Mouse (Mus musculus) telencephalon, adult 2 months (tissue): Measurements from ENCODE around the gene Vps13d.

Experiments
- DNase-seq: peaks from one replicate; pipeline ENCODE4 v3.0.0-alpha.2; 2011; ENCODE audit warnings: low read depth, low spot score

The Vps13d gene

DNA sequence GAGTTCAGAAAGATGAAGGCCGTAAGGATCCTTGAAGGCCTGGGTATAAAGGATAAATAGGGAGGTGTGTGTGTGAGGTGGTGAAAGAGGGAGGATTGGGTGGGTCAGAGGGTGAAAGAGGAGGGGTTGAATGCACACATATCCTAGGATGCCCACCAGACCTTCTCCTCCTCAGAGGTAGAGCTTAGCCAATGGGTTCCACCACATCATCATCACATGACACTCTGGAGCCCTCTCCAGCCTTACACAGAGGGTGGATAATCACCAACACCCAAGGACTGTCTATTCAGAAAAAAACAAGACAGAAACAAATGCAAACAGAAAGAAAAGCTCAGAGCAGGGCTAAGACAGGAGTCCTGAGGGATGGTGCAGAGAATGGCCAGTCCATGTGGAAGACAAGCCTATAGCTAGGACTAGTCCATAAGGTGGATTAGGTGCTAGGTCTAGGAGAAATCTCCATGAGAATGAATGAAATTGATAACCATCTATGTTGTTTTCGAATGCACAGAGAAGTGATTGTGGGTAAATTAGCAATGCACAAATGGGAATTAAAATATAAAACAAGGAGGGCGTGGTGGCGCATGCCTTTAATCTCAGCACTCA is 188.8 kb downstream of the Vps13d start:
- no peak for DNase-seq

DNA sequence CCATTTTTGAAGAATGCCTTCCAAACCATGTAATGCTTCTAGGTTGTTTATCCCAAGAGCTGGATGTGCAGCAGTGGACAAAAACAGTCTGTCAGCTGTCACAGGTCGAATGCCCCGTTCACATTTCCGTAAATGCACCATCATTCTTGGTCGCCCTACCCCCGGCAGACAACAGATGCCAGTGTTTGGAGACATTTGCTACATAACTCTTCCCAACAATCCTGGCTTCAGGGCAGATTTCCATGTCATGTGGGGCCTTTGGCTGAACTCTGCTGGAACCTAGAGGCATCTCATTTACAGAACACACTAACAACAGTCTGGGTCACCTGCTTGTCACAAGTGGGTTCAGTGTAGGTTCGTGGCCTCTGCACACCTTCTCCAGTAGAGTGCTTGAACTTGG is 190.6 kb downstream of the Vps13d start:
- DNase-seq: no peak

DNA sequence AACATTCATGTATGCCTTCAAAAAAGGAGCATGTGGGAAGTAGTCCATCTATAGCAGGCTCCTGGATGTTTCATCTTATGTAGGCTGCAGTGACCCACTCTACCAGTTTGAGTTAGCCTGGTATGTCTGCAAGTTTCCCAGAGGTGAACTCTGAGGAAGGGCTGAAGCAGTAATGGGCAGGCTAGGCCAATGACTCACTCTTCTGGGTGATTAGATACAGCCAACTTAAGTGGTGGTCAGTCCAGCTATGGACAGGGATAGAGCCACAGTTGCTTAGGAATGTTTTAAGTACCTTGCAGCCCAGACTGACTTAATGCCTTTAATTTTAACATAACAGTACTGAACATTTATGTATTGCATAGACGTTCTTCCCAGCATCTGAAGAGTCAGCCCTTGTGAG is 192.1 kb downstream of the Vps13d start:
- DNase-seq: no peak

DNA sequence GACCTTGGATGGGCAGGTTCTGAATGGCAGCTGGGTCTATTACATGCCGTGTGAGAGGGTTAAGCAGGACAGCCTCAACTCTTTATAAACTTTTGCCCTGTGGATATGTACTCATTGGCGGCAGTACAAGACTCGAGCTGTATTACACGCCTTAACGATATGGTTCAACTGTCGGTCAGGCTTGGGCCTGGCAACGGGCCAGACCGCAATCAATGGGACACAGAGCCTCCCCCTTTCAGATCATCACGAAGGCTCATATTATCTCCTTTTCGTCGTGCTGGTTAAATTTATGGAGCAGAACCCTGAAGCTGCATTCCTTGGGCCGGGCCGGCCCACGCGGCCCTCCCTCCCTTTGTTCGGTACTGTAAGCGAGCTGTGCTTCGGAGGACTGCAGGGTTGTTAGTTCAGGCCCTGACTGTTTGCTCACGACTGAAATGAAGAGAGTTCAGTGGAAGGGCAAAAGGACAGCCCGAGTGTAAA is 194.9 kb downstream of the Vps13d start:
- DNase-seq: no peak

DNA sequence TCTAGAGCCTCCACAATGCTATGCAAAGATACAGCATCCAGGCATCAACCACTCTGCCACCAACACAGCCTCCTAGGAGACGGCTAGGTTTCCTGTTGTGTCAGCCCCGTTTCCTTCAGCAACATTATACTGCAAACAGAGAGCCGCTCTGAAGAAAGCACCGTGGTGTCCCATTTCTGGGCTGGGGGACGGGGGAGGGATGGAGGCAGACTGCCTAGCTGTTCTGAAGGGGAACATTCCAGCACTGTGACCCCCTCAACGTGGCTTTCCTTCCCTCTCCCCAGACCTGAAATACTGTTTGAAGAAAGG is 195.3 kb downstream of the Vps13d start:
- DNase-seq: no peak

DNA sequence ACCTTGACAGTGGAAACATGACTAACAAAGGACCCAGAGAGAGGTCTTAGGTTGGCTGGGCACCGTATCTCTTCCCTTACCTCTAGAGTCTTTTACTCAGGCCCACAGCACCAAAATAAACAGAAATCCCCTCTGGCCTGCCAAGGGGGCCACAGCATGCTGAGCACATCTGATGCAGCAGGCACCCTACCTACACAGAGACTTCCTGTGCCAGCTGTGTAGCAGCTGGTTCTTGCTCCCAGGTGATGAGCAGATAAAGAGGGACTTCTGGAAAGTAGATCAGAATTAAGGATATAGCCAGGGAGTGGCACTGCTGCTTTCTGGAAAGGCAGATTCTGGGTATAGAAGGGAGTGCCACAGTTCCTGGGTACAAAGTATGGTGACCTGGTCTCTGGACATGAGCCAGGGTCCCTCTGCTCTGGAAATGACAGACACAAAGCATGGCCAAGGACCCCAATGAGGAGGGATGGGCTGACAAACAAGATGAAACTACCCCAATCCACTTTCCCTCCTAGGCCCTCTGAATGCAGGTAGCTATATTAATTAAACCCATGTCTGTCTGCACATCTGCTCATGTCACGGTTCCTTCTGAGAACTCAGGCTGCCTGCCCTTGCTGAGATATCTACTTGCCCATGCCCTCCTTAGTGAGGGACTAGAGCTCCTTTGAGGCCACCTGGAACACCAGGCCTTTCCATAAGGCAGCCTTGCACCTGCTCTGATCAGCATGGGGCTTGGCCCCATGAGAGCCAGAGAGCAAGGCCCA is 195.8 kb downstream of the Vps13d start:
- DNase-seq: no peak

DNA sequence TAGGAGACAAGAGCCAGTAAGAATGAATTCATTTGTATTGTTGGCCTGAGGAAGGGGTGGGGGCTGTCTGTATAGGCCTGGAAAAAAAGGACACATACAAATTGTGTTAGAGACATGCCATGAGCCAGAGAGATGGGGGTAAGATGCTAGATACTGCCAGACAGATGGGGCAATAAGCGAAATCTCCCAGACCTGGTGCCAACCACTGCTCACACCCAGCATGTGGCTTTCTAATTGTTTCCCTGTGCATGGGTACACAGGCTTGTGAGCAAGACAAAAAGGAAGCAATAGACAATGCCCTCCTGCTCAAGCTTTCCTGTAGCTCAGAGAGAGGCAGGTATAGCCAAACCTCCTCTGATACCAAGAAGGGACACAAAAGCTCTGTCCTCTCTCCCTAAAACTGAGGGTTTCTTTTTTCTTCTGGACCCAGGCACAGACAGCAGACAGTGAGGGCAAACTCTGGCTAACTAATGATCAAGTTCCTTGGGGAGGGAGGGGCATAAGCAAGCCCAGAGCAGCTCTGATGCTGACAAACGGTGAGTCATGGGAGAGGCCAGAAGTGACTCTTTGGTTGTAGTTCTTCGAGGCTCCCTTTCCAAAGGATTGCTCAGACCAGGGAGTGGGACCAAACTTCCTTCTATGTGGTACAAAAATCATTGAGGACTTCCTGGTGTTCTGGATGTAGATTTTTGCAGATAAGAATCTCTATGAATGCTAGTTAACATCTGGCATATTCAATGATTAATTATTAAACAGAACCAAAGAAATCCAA is 196.7 kb downstream of the Vps13d start:
- DNase-seq: no peak

DNA sequence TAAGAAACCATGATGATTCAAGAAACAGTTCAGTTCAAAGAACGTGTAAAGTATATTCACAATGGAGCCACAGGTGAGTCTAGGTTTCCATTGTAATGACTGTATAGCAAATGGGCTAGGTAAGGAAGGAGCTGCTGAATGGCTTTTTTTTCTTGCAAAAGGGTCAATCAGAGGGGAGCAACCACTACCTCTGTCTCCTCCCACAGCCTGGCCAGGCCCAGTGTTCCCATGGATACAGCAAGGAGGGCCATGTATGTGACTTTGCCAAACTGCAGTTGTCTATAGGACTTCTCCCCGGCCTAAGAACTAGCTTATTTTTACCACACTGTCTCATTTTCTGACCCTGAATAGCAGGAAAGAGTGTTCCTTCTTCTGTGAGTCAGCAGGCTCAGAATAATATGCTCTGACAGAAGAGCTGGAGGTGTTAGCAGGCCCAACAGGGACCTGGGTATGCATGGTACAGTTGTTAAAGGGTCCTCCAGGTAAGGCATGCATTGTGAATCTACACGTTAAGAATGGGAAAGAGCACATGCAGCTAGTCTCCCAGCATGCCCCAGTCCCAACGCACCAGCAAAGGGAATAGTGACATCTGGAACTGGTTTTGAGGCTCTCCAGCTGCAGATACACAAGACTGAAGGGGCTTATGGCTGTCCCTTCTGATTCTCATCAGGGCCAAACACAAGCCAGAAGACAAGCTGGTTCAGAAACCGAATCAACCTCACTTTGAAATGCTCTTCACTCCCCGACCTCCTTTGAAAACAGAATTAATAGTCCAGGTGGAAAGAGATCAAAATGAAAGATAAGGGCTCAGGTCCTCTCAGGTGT is 197.6 kb downstream of the Vps13d start:
- DNase-seq: no peak

DNA sequence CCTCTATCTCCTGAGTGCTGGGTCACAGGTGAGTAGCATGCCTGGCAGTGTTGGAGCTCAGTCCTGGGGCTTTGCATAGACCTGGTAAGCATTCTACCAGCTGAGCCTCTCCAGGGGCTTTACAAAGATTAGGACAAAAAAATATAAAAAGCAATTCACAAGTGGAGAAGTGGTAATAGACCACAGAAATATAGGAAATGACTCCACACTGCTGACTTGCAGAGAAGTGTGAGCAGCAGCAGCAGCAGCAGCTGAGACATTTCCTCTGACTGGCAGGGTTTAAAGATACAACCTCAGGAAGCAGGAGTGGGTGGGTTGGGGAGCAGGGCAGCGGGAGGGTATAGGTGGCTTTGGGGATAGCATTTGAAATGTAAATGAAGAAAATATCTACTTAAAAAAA is 199.0 kb downstream of the Vps13d start:
- DNase-seq: no peak

DNA sequence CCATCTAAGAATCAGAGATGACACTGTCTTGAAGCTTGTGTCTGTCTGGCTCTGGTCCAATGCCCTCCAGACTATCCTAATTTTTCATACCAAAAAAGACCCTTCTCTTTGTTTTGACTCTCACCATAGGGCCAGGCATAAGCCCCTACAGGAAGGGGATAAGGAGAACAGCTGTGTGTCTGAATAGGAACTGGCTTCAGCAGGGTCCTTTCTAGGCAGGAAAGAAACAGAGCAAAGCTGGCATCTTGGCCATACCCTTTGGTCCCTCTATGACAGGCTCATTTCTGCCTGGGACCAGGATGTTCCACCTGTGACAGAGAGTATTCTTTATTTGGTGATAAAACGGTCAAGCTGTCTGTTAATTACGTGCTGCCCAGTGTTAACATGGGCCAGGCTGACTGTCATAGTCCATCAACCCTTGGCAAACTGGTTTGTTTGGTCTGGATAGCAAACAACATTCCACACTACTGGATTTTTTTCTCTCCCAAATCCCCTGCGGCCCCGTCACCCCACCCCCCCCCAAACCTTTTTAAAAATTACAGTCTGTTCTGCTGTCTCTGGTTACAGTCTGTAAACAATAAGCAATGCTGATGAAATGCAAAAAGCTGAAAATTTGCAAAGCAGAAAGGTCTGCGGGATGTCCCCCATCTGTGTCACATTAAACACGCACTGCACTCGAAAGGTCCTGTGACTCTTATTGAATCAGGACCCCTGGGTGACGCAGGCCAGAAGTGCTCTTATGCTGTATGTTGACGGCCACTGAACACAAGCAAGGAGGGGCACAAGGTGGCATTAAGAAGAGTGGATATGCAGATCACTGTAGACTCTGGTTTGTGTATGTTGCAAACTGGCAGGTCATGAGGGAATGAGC is 201.5 kb downstream of the Vps13d start:
- no peak for DNase-seq

DNA sequence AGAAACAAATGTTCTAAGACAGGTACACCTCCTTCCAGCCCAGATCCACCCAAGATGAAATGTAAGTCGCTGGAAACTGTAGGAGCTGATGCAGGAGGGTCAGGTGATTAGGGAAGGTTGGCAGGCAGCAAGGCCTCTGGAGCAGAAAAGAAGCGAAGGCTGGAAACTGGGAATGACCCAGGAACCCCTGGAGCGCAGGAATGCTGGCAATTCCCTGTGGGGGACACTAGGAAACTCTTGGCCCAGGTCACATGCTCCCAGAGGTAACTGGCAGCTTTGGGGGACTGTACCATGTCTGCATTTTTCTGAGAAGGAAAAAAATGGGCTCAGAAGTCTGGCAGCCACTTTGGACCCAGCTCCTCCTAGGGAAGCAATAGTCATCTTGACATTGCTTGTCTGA is 202.4 kb downstream of the Vps13d start:
- DNase-seq: no peak

DNA sequence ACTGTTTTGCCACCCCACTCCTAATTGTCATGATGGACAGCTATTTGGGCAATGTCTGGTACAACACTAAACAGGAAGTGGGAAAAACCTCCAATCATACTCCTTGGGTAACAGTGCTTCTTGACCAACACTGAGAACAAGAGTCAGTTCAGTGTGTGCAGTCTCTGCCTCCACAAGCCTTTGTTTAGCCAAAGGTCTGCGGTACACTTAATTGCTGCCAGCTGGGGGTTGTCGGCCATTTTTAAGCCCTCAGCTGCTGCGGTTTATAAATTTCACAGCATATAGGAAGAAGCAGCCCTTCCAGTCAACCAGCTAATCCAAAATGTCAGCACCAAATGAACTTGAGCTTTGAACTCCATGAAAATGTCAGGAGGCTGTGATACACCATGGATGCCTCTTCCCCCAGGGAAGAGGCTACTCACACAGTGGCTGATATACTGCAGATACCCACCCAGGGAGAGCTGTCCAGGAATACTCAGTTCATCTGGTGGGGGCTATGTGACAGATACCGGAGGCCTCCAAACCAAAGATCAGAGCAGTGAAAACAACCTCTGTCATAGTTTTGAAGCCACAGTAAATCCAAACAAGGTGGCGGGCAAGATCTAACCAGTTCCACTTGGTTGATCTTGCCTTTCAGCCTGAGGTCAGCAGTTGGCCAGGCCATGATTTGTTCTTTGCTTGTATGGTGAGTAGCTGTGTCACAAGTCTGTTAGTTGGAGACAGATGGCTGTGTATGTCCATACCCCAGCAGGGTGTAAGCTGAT is 206.2 kb downstream of the Vps13d start:
- DNase-seq: no peak

DNA sequence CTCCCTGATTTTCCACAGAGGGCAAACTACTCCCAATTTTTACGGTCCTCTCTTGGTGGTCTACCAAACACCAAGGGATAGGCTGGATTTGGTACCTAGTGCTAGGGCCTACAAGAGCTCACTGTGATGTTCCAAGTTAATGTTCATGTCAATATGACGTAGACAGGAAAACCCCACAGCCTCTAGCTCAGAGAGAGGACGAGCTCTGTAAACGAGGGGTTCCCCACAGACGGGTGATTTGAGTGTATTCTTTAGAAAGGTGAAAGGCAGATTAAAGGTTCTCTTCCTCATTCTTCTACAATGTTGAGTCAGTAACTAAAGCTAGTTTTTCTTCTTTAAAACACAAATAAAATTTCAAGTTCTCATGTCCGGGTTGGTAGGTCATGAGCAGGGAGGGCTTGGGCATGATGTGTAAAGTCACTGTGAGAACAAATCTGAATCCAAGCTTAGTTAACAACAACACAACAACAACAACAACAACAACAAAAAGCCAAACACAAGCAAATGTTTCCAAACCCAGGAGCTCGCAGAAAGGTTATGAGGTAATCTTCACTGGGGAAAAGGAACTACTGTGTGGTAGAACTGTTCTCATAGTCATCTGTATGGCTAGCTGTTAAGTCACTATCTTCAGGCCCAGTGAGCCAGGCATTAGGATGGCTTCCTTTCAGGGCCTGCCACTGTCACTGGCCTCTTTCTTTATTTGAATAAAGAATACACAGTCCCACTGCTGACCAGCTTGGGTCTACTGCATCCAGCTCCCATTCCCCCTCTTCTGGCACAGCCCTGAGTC is 208.6 kb downstream of the Vps13d start:
- no peak for DNase-seq

DNA sequence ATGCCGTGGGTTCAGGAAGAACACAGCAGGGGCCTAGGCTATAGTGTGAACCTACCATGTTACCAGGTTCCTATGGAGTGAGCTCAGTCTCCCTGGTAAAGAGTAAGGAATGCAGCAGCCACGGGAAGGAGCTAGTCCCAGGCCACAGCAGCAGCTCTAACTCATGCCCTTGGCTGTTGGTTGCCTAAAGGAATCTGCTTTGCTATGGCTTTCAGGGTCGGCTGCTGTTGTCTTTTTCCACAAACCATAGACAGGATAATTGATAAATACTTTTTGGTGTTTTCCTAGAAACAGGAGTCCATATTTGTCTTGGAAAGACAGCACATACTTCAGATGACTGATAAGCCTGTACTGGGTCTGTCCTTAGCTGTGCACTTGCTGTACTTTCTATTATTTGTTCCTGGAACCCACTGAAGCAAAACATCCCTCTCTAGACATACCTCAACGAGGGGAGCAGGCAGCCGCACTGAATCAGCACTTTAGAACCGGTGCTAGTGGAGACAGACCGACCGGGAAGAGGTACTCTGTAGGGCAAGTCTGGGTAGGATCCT is 210.9 kb downstream of the Vps13d start:
- DNase-seq: no peak

DNA sequence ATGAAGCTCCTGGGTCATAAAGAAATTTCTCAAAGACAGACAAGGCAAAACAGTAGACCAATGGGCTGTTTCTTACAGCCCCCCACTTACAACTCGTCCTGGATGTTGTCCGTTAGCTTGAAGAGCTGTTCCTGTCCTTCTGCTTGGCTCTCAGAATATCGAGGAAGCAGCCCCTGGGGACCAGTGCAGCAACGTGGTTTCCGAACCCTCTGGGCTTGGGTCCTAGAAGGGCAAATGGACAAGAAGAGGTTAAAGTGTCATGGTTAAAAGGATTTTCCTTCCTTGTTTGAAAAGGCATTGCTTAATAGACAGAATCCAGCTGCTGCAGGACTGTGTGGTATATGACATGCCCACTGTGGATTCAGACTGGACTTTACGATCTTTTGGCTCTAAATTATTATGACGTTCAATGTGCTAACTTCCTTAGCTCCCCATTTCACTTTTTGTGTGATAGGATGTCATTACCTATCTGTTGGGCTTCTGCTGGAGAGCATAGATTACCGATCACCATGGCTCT is 211.5 kb downstream of the Vps13d start:
- no peak for DNase-seq

DNA sequence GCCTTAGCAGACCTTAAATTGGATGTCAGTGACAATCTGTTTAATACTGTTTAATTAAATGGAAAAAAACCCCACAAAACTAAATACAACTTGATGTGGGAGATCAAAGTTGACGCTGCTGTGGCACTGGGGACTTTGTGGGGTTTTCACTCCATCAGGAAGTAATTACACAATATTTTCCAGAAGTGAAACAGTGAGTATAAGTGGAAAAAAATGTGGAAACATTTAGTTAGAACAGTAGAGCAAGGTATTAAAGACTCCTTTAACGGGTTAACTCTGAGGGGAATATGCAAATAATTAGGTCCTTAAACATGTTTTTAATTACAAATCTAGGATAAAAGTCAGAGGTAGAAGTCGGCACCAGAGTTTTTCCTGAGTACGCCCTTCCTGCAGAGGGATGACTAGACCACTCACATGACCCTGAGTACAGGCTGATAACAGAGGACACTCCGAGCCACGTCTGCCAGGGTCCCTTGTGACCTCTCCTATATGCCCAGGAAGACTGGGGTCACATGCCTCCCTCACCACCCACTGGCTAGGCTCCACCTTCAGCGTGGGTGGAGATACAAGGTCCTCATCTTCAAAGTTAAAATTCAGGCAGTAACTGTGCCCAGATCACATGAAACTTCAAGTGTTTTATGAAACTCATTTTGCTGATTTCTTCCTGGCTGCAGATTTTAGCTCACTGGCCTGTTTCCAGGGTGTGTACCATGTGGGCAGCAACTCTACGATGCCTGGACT is 213.8 kb downstream of the Vps13d start:
- DNase-seq: peak; percentile 23

DNA sequence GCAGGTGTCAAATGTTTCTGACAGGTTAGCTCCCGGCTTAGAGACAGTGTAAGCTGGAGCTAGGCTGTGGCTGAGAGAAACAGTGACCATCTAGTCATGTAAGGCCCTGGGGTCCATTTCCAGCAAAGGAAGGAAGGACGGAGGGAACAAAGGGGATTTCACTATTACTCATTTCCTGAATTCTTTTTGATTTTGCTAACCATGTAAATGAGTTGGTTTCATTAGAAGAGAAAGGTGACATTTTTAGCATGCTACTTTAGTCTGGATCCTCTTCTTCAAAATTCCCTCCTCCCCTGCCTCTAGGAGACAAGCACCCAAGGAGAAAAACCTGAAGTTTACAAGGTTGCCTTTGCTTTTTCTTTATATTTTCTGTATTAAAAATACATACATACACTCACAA is 214.7 kb downstream of the Vps13d start:
- no peak for DNase-seq

DNA sequence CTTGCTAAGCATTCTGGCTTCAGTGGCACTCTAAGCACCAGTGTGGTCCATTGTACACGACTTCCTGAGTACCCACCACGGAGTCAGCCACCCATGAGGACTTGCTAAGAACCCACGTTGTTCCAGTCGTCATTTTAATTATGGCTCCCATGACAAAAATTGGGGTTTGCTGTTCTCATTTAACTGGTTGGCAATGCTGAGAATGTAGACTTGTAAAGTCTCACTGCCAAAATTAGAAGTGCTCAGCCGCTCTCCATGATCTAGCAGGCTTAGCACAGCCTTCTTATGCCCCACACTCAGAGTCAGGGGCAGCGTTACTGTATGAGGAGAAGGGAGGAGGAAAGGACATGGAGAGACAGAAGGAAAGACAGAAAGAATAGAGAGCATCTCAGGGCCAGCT is 216.8 kb downstream of the Vps13d start:
- DNase-seq: peak; percentile 16
